Mouse (Mus musculus): ENCODE results near the gene Apba2.

Apba2 gene

DNA sequence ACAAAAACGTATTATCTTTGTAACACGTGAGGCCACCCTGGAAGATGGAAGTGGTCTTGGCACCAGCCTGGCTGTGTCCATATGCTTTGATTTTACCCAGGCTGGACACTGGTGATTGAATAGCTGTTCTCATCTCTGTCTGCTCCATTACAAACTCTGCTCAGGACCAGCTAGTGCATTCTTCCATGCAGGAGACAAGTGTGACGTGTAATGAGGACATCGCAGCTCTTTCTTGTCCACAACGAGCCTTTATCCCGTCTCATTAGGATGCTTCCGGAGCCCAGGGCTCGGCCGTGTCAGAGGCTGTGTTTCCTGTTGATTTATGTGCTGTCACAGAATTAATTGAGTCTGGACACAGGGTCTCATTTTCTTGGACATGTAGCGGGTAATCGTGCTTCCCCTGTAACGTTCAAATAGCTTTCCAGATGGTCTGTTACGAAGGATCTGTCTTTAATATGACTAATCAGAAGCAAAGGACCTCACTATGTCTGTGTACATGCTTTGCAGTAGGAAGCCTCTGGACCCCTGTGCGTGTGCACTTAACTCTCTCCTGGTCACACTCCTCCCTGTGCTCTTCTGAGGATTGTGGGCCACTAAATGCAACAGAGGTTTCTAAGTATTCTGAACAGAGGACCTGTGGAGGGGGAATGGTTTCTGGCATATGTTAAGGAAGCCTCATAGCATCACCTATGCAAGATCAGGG lies 186.8 kb downstream of the Apba2 start:
- POLR2A ChIA-PET: no interaction called here

DNA sequence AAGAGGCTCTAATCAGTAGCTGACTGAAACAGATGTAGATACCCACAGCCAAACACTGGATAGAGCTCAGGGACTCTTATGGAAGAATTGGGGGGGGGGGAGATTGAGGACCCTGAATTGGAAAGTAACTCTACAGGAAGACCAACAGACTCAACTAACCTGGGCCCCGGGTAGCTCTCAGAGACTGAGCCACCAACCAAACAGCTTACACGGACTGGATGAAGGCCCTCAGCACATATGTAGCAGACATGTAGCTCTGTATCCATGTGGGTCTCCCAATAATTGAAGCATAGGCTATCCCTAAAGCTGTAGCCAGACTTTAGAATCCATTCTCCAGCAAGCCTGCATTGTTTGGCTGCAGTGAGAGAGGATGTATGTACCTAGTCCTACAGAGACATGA lies 190.3 kb downstream of the Apba2 start:
- POLR2A ChIA-PET: interaction anchor here in 2 of 4 experiments (0.6 to 1.3 kb wide), 2 partner anchors 143 to 185 kb away, joined by 3 to 4 read pairs; no protein-coding TSS in a partner anchor
- CTCF ChIA-PET: interaction anchor here in 2 of 4 experiments (0.6 kb wide), 2 partner anchors 20 to 1526 kb away, joined by 3 to 5 read pairs; no protein-coding TSS in a partner anchor

More for the DNA sequence above, 186.8 kb downstream of the Apba2 start:
- CTCF ChIA-PET: interaction anchor here in 1 of 4 experiments (0.7 kb wide), 1 partner anchor 45 kb away, joined by 3 read pairs; no protein-coding TSS in a partner anchor

DNA sequence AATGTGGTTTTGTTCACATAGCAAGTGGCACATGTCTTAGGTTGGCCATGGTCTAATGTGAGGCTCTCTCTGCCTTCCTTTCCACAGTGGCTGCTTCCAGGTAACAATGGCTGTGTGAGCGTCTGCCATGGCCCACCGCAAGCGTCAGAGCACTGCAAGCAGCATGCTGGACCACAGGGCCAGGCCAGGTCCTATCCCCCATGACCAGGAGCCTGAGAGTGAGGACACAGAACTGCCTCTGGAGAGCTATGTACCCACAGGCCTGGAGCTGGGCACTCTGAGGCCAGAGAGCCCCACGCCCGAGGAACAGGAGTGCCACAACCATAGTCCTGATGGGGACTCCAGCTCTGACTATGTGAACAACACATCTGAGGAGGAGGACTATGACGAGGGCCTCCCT lies 193.4 kb downstream of the Apba2 start:
- ChIA-PET POLR2A (no interaction called here), CTCF (no interaction called here)

DNA sequence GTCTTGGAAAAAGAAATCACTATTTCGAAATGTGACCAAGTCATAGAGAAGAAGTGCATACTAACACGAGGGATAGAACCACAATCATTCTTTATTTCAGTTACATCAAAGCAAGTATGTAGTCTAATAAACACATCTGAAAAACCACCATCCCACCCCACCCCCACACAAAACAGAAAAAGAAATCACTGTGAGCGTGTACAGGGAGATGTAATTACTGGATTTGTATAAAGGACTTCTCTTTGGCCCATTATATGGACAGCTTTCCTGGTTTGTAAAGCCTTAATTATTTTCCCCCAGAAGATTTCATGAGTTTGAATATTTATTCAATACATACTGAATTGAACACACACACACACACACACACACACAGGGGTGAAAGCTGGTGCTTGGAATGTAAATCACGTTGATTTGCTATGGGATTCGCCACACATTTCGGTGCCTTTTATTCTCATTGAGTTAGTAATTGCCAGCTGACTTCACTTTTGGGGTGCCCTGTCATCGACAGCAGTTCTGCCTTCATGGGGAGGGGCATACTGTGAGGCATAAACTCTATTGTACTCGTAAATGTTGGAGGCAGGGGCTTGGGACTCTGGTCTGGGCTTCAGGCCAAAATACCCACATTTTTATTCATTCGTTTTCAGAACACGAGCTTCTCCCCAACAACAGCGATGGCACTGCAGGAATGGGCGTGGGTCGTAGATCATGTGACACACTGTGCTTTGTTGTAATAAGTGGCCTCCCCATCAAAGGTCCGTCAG lies 195.2 kb downstream of the Apba2 start:
- POLR2A ChIA-PET: interaction anchor here in 1 of 4 experiments (0.7 kb wide), 1 partner anchor 28 kb away, joined by 3 read pairs; no protein-coding TSS in a partner anchor
- CTCF ChIA-PET: no interaction called here

DNA sequence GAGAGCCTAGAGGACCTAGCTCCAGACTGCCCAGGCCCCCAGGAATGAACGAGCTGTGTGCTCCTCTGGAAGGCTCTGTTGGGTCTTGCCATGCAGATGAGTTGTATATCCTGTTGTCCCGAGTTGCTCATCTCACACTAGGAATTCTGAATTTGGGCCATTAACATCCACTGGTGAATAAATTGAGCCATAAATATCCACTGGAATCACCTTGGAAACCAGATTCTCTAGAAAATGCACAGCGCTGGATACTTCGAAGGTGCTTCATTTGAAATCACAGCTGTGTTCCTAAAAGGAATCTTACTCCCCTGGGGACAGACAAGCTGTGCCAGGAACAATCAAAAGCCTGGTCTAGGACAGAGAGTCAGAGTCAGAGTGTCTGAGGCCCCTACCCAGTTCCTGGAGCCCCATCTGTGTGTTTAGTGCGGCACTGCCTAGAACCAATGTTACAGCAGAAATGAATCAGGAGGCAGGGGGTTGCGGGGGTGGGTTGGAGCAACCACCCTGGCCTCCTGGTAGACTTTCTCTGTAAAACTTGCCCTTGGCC lies 196.4 kb downstream of the Apba2 start:
- POLR2A ChIA-PET: interaction anchor here in 2 of 4 experiments (0.6 kb wide), 2 partner anchors 43 to 275 kb away, joined by 3 to 5 read pairs; no protein-coding TSS in a partner anchor
- CTCF ChIA-PET: no interaction called here

DNA sequence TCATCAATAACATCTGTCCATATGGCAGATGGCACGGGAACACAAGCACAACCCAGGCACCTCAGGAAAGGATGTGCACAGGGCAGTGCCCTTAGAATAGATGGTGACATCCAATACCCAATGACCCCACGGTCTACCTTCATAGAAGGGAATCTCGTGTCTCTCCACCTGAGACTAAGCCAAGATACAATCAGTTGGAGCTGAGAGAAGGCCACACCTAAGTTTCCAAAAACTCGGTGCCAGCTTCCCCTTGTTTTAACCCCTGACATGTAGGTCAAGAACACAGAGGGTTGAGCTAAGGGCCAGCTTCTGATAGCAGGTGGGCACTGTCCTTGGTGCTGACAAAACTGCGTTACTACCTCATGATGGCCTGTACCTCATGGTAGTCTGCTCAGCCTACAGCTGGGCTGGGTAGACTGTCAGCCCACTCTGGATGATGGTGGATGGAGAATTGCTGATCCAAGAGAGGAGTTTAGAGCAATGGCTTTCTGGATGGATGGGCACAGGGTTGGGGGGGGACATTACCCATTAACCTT lies 202.6 kb downstream of the Apba2 start:
- ChIA-PET POLR2A (interaction anchor here in 1 of 4 experiments (0.6 kb wide), 2 partner anchors 126 to 434 kb away, joined by 4 to 5 read pairs; no protein-coding TSS in a partner anchor), CTCF (interaction anchor here in 1 of 4 experiments (1.5 kb wide), 1 partner anchor 47 kb away, joined by 4 read pairs; no protein-coding TSS in a partner anchor)

DNA sequence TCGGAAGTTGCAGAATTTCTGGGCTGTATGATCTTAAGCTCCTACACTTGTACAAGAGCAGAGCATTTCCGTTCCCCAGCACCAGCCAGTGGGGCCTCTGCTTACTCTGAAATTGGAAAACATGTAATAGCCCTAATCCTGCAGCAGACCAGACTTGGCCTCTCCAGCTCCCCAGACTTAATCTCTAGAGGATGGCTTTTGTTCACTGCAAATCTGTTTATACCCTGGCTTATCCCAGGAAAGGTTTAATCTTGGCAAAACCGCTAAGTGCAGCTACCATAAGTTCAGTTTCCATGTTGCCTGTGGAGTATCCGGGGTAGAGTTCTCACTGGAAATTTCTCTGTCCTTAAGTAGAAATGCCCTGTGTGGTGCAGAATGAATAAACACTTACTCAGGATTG lies 206.7 kb downstream of the Apba2 start:
- POLR2A ChIA-PET: no interaction called here
- CTCF ChIA-PET: no interaction called here

DNA sequence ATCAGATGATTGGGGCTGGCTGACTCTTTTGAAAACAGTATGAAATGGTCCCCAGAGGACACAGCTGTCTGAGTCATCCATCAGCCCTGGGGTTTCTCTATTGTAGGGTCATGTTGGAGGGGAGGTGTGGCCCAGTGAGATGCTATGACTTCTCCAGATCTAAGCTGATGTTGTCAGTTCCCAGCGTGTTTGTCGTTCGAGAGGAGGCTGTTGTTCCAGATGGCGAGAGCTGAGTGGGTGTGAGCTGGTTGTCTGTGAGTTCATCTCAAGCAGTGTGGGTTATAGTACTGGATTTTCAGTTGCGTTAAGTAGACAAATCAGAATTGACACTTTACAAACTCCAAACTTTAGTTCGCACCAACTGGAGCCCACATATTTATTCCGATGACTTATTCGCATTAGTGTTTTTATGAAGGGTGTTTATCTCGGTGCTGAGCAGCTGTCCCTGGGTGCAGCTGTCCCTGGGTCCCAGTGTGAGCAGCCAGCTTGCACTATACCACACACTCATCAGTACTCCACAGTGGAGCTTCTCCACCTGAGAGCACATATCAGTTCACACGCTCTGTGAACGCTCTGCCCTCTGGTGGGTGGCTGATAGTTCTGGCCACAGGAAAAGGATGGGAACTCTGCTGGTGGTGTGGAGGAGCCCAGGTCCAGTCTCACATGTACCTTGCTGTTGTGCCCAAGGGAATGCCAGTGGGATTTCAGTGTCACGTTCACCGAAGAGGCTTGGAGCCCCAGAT lies 208.2 kb downstream of the Apba2 start:
- POLR2A ChIA-PET: no interaction called here

DNA sequence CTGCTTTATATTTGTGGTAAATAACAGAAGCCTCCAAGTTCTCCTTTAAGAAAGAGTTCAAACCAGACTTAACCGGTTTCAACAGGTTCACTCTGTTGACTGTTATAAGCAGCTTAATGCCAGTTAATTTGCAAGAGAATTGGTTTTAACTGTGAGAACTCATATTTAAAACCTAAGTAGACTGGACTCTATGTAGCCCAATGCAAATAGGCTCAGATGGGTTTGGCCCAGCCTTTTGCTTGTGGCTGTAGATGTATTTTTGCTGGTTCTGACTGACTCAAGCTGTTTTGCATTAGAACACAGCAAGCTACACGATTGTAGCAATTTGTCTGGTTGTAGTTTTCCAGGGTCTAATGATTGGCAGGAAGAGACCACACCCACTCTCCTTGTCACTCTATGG lies 214.8 kb downstream of the Apba2 start:
- ChIA-PET POLR2A (interaction anchor here in 2 of 4 experiments (0.8 to 1.5 kb wide), 2 partner anchors 168 to 805 kb away, joined by 3 read pairs; no protein-coding TSS in a partner anchor), CTCF (interaction anchor here in 3 of 4 experiments (0.8 to 1.7 kb wide), 3 partner anchors 13 kb away, joined by 3 to 9 read pairs (median 6); no protein-coding TSS in a partner anchor)

More for the DNA sequence above, 208.2 kb downstream of the Apba2 start:
- CTCF ChIA-PET: no interaction called here

DNA sequence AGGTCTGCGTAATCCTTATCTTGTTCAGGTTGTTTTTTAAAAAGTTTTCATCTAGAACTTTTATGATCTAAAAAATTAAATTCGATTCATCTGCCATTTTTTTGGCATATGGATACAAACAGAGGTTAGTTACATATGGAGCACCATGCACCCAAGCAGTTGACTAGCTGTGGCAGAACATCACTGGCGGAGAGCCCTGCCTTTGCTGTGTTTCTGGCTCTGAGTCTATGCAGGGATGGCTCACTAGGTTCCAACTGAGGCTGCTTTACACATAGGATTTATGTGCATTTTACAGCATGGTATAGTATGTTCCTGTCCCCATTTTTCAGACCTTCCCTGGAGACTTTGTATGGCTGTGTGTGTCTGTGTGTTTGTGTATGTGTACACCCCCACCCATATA lies 221.8 kb downstream of the Apba2 start:
- POLR2A ChIA-PET: no interaction called here
- CTCF ChIA-PET: no interaction called here

DNA sequence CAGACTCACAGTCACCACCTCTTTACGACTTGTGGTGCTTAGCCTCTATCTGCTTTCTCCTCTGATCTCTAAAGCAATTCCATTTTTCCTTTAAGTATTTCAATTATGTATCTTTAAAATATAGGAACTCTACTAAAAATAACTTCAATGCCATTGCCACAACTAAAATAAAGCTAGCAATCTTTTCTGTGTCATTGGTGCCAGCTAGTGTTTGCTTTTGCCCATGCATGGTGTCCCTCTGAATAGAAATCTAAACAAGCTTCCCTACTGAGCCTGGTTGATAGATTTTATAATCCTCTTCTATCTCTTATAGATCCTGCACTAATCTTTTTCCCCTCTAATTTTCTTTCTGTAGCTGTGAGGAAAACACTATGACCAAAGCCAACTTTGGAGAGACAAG lies 222.9 kb downstream of the Apba2 start:
- ChIA-PET CTCF (no interaction called here), POLR2A (no interaction called here)

DNA sequence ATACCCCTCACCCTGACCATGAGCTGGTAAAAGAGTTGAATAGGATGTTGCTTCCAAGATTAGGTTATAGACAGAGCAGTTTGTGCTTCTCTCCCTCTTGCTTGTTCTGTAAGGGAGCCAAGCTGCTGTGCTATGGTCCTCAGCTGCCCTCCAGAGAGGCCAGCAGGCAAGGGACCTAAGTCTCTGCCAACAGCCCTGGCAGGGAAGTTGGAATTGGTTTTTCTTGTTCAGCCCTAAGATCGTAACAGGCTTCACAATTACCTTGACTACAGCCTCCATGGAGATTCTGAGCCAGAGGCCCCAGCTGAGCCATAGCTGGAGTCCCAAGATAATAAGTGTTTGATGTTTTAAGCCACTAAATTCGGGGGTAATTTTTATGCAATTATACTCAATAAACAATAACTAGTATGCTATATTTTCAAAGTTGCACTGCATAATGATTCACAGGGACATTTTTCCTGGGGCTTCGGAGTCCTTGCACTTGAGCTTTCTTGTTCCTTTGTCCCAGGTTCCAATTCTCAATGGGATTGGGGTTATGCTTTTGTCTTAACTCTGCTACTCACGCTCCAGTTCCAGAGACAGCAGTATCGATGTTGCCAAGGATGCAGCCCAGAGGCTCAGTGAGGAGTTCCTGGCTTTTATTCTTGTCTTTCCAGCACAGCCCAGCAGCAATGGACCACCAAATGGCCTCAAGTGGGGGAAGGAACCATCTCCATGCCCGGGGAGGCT lies 224.6 kb downstream of the Apba2 start:
- ChIA-PET CTCF (no interaction called here), POLR2A (no interaction called here)

DNA sequence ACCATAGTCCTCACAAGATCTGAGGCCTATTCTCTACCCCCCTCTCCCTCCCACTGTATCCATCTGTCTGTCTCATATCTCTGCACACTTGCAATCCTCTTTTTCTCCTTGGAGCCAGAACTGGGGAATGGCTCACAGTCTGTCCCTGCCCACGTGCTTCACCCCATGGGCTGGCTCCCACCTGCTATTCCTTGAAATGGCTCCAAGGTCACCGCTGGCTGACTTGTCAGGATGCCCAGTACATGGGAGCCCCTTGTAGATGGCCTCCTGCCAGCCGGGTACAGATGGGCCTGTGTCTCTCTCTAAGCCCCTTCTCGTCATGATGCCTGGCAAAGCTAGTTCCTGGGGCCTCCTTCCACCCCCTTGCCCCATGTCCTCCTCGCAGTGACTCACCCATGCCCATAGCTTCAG lies 226.7 kb downstream of the Apba2 start:
- CTCF ChIA-PET: no interaction called here
- POLR2A ChIA-PET: no interaction called here

DNA sequence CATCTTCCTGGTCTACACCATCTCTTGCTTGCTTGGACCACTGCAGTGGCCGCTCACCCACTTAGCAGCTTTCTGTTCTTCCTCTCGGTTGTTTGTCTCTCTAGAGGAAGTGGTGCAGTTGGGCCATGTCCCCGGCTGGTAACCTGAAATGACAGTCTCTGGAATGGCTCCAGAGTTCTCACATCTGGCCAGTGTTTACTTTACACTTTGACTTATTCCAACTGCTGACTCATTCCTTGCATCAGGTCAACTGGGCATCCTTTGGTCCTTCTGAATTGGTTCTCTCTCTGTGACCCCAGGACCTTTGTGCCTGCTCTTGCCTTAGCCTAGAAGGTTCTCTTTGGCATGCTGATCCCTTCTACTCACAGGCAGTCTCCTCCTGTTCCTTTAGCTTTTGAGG lies 227.3 kb downstream of the Apba2 start:
- ChIA-PET POLR2A (interaction anchor here in 1 of 4 experiments (1.6 kb wide), 1 partner anchor 336 kb away, joined by 6 read pairs; the partner anchor contains the start of genes Mcee and Mphosph10), CTCF (interaction anchor here in 2 of 4 experiments (1.0 to 2.0 kb wide), 3 partner anchors 12 to 227 kb away, joined by 5 to 10 read pairs (median 9); partner anchors contain the start of gene Apba2 (in 1 of the 2))

DNA sequence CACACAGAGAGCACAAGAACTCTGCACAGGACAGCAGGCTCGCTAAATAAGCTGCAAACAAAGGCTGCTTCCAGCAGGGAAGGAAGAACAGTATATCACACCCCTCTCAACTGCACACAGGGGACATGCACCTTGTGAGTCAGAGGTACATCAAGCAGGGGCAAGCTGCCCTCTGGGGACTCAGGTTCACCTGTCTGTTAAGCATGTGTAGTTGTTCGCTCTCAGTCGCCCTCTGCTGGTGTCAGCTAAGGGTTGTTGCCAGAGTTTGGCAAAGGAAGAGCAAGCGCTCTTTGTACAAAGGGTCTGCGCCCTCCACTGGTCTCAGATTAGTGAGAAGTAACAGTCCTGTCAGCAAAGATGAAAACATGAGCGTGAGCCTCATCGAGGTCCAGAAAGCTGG lies 228.3 kb downstream of the Apba2 start:
- ChIA-PET CTCF (interaction anchor here (0.5 to 2.0 kb wide), 38 partner anchors 9 to 978 kb away, joined by 3 to 10 read pairs (median 4); partner anchors contain the start of gene Apba2 (in 2 of the 4)), POLR2A (interaction anchor here in 3 of 4 experiments (0.6 to 1.6 kb wide), 6 partner anchors 8 to 1199 kb away, joined by 3 to 6 read pairs (median 3); partner anchors contain the start of genes Mcee (in 1 of the 3) and Mphosph10 (in 1 of the 3))

DNA sequence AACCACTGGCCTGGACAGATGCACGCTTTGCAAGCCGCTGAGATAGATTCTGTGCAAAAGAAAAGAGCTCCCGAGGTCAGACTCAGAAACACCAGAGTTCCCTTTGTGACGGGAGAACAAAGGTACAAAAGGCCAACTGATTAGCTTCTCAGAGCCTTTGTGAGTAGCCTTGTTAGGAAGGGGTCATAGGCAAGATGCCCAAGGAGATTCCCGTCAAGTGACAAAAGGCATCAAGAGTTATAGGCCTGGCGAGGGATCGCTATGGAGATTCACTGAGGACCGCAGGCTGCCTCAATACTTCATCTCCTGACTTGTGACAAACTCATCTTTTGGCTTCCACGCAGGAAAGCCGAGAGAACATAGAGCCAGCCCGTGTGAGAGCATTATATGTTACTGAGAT lies 237.6 kb downstream of the Apba2 start:
- ChIA-PET POLR2A (interaction anchor here in 2 of 4 experiments (0.5 to 1.5 kb wide), 7 partner anchors 133 to 782 kb away, joined by 3 to 7 read pairs (median 3); partner anchors contain the start of gene Nsmce3 (in 1 of the 2)), CTCF (interaction anchor here in 3 of 4 experiments (0.6 to 1.3 kb wide), 4 partner anchors 9 to 11 kb away, joined by 3 to 5 read pairs (median 4); no protein-coding TSS in a partner anchor)
